Mouse (Mus musculus): ENCODE measurements around the gene Gnb1l.

DNA sequence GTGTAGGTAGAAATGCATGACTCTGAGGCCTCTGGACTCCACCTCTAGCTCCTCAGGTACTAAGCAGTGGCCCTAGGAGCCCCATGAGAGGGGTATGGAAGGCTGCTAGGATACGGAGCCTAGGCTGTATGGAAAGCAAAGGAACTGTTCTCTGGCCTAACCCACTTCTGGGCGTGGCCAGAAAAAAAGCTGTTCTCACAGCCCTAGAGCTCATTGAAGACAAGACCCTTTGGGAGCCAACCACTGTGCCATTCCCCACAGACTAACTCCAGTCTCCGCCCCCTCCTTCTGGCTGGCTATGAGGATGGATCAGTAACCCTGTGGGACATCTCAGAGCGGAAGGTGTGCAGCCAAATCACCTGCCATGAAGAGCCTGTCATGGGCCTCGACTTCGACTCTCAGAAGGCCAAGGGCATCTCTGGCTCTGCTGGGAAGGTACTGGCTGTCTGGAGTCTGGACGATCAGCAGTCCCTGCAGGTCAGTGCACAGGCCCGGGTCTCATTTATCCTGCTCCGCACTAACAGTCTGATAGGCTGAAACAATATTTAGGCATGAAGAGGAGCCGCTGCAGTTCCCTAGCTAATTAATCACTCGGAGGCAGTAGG is 53.7 kb downstream of the Gnb1l start:
- no peak for TF ChIP-seq CTCF (IDR thresholded peaks at IDR 0.05; ENCODE audit: control insufficient read depth, insufficient read depth, low read length)
- TF ChIP-seq POLR2A (IDR thresholded peaks at IDR 0.05; ENCODE audit: borderline replicate concordance, control insufficient read depth, low read depth, low read length): no peak

Measured in bone marrow, adult 2 months (tissue).